Mouse (Mus musculus) limb, embryonic 12.5 days (tissue): Measurements from ENCODE around the gene Hook2. TPM values are rescaled to one million over a fixed set of nuclear protein-coding genes. Genes with fewer than 3 reads are reported as not detected.

Experiments used
- ATAC-seq: fragments of 200-750 bp; cut with Nextera tagmentation; 2 replicates; pipeline ENCODE4 v1.8.0; 2017; ENCODE audit warnings: low read depth, moderate TSS enrichment; ENCODE audit not compliant: insufficient number of reproducible peaks, insufficient read depth, low FRiP score, low TSS enrichment
- H3K27ac ChIP-seq: fragments of 300-500 bp; sonication (generic); 2 replicates; pipeline ENCODE4 v1.5.1; 2016; ENCODE audit warnings: mild to moderate bottlenecking, moderate library complexity
- H3K27me3 ChIP-seq: fragments of 300-500 bp; sonication (generic); 2 replicates; pipeline ENCODE4 v1.6.1; 2016; ENCODE audit warnings: mild to moderate bottlenecking, moderate library complexity
- H3K36me3 ChIP-seq: fragments of 300-500 bp; sonication (generic); 2 replicates; pipeline ENCODE4 v1.6.1; 2016; ENCODE audit warnings: mild to moderate bottlenecking, moderate library complexity
- H3K4me1 ChIP-seq: fragments of 300-500 bp; sonication (generic); replicated peaks from 2 replicates; pipeline ENCODE4 v1.6.1; 2016
- H3K4me2 ChIP-seq: fragments of 300-500 bp; sonication (generic); 2 replicates; pipeline ENCODE4 v1.6.1; 2016; ENCODE audit warnings: mild to moderate bottlenecking, moderate library complexity
- H3K4me3 ChIP-seq: fragments of 300-500 bp; sonication (generic); replicated peaks from 2 replicates; pipeline ENCODE4 v1.5.1; 2016; ENCODE audit warnings: mild to moderate bottlenecking
- H3K9ac ChIP-seq: fragments of 300-500 bp; sonication (generic); replicated peaks from 2 replicates; pipeline ENCODE4 v1.6.1; 2016; ENCODE audit warnings: mild to moderate bottlenecking, moderate library complexity
- H3K9me3 ChIP-seq: fragments of 300-500 bp; sonication (generic); 2 replicates; pipeline ENCODE4 v1.6.1; 2016; ENCODE audit warnings: mild to moderate bottlenecking, moderate library complexity
- WGBS: fragments of 180-500 bp; shearing (Covaris S2); methylation state at CpG from one replicate; pipeline ENCODE4 v1.1.7; 2016; 5-methylcytosine and 5-hydroxymethylcytosine counted together
- polyA plus RNA-seq: library from polyadenylated mRNA; unstranded; fragments of >200 nt; fragmentation: Nextera tagmentation; extraction: Ambion mirVana; gene quantifications from 2 replicates; pipeline ENCODE4 v1.2.1, GENCODE M21; 2016

Hook2 gene
- polyA plus RNA-seq, 1 experiment from 2014 or later = 19.7 TPM

GRCm38 (mm10) chr8:84981644-84982498 lies 8.5 kb upstream of the Hook2 start:
- ATAC-seq = no peak
- Histone ChIP-seq H3K9ac (no peak overlapping the region), H3K27me3 (peaks cover 41% of the 10 kb centered on the region), H3K9me3 (no peaks in the 10 kb centered on the region), H3K4me1 (peaks cover 76% of the 10 kb centered on the region), H3K4me3 (no peak overlapping the region), H3K4me2 (no peak overlapping the region), H3K36me3 (no peaks in the 10 kb centered on the region), H3K27ac (no peak overlapping the region)
- 74% methylated on average over 15 of the region's 15 CpGs for WGBS

GRCm38 (mm10) chr8:84982499-84983011 lies 7.8 kb upstream of the Hook2 start:
- Histone ChIP-seq H3K9ac (no peak overlapping the region), H3K4me3 (no peak overlapping the region), H3K27ac (0 out of 2 replicates have a peak overlapping the region, but pooled peaks have one; percentile 35), H3K27me3 (peaks cover 34% of the 10 kb centered on the region), H3K9me3 (no peaks in the 10 kb centered on the region), H3K4me2 (no peak overlapping the region), H3K4me1 (peaks cover 69% of the 10 kb centered on the region), H3K36me3 (no peaks in the 10 kb centered on the region)
- ATAC-seq = no peak
- WGBS = 66% methylated on average over 3 of the region's 3 CpGs

- peak overlapping the region; percentile 45; the same call in 1 of the 2 replicates for H3K27ac ChIP-seq
- H3K4me2 ChIP-seq = peak overlapping the region; percentile 99
- 5% methylated on average over 16 of the region's 16 CpGs for WGBS
- 0 out of 2 replicates have a peak overlapping the region, but pooled peaks have one; percentile 58 for H3K9ac ChIP-seq
- no peaks in the 10 kb centered on the region for H3K9me3 ChIP-seq
- no peak for ATAC-seq
- no peaks in the 10 kb centered on the region for H3K36me3 ChIP-seq
- H3K27me3 ChIP-seq = peaks cover 17% of the 10 kb centered on the region
- no peak overlapping the region for H3K4me3 ChIP-seq
- H3K4me1 ChIP-seq = peaks cover 56% of the 10 kb centered on the region
Measured at GRCm38 (mm10) chr8:84984294-84985048, 5.9 kb upstream of the Hook2 start.

GRCm38 (mm10) chr8:84985049-84985683 lies 5.2 kb upstream of the Hook2 start:
- WGBS = 1% methylated on average over 23 of the region's 23 CpGs
- Histone ChIP-seq H3K4me3 (peak overlapping the region; percentile 53), H3K4me1 (peaks cover 50% of the 10 kb centered on the region), H3K27ac (peak overlapping the region; percentile 45), H3K36me3 (no peaks in the 10 kb centered on the region), H3K9me3 (no peaks in the 10 kb centered on the region), H3K4me2 (peak overlapping the region; percentile 99), H3K27me3 (peaks cover 14% of the 10 kb centered on the region), H3K9ac (peak overlapping the region; percentile 58)
- no peak for ATAC-seq

- peak overlapping the region; percentile 53 for H3K4me3 ChIP-seq
- ATAC-seq = no peak
- H3K9me3 ChIP-seq = no peaks in the 10 kb centered on the region
- peaks cover 45% of the 10 kb centered on the region for H3K4me1 ChIP-seq
- H3K27ac ChIP-seq = peak overlapping the region; percentile 53
- WGBS = under 1% methylated on average over 53 of the region's 53 CpGs
- H3K4me2 ChIP-seq = peak overlapping the region; percentile 99
- H3K9ac ChIP-seq = peak overlapping the region; percentile 58
- H3K36me3 ChIP-seq = no peaks in the 10 kb centered on the region
- H3K27me3 ChIP-seq = peaks cover 14% of the 10 kb centered on the region
Measured at GRCm38 (mm10) chr8:84985684-84986378, 4.6 kb upstream of the Hook2 start.

- peak overlapping the region; percentile 53; the same call in 1 of the 2 replicates for H3K27ac ChIP-seq
- ATAC-seq = no peak
- 34% methylated on average over 8 of the region's 8 CpGs for WGBS
Measured at GRCm38 (mm10) chr8:84986379-84986945, 3.9 kb upstream of the Hook2 start.

GRCm38 (mm10) chr8:84987388-84987787 lies 3.0 kb upstream of the Hook2 start:
- no peak overlapping the region for H3K9ac ChIP-seq
- H3K27ac ChIP-seq = no peak overlapping the region
- H3K27me3 ChIP-seq = peaks cover 14% of the 10 kb centered on the region
- no peak overlapping the region for H3K4me2 ChIP-seq
- peaks cover 38% of the 10 kb centered on the region for H3K4me1 ChIP-seq
- WGBS = 86% methylated on average over 5 of the region's 5 CpGs
- no peaks in the 10 kb centered on the region for H3K36me3 ChIP-seq
- H3K4me3 ChIP-seq = no peak overlapping the region
- no peak for ATAC-seq
- no peaks in the 10 kb centered on the region for H3K9me3 ChIP-seq

More at GRCm38 (mm10) chr8:84986379-84986945, 3.9 kb upstream of the Hook2 start:
- H3K4me3 ChIP-seq = peak overlapping the region; percentile 53
- H3K9me3 ChIP-seq = no peaks in the 10 kb centered on the region
- peaks cover 14% of the 10 kb centered on the region for H3K27me3 ChIP-seq
- peak overlapping the region; percentile 99 for H3K4me2 ChIP-seq
- no peaks in the 10 kb centered on the region for H3K36me3 ChIP-seq
- H3K4me1 ChIP-seq = peaks cover 44% of the 10 kb centered on the region
- no peak overlapping the region; the same call in 1 of the 2 replicates for H3K9ac ChIP-seq

GRCm38 (mm10) chr8:84987903-84988302 lies 2.5 kb upstream of the Hook2 start:
- H3K9me3 ChIP-seq = no peaks in the 10 kb centered on the region
- H3K4me1 ChIP-seq = peaks cover 38% of the 10 kb centered on the region
- H3K4me3 ChIP-seq = no peak overlapping the region
- H3K9ac ChIP-seq = no peak overlapping the region
- H3K4me2 ChIP-seq = no peak overlapping the region
- no peak overlapping the region for H3K27ac ChIP-seq
- H3K36me3 ChIP-seq = no peaks in the 10 kb centered on the region
- ATAC-seq = no peak
- peaks cover 14% of the 10 kb centered on the region for H3K27me3 ChIP-seq
- WGBS = 69% methylated on average over 2 of the region's 2 CpGs

- no peak for ATAC-seq
- H3K9ac ChIP-seq = no peak overlapping the region
Measured at GRCm38 (mm10) chr8:84989311-84989731, 1.1 kb upstream of the Hook2 start.

GRCm38 (mm10) chr8:84989810-84990209 lies 593 bp upstream of the Hook2 start:
- ATAC-seq = peak; percentile 52
- H3K36me3 ChIP-seq = no peaks in the 10 kb centered on the region; the same call in 1 of the 2 replicates
- peak overlapping the region; percentile 61 for H3K4me3 ChIP-seq
- peak overlapping the region; percentile 57; the same call in 1 of the 2 replicates for H3K27ac ChIP-seq
- H3K27me3 ChIP-seq = peaks cover 29% of the 10 kb centered on the region
- peaks cover 29% of the 10 kb centered on the region for H3K4me1 ChIP-seq
- WGBS = under 1% methylated on average over 15 of the region's 15 CpGs
- peak overlapping the region; percentile 82 for H3K4me2 ChIP-seq
- H3K9me3 ChIP-seq = no peaks in the 10 kb centered on the region
- H3K9ac ChIP-seq = peak overlapping the region; percentile 50

More at GRCm38 (mm10) chr8:84989311-84989731, 1.1 kb upstream of the Hook2 start:
- no peak overlapping the region for H3K4me3 ChIP-seq
- no peaks in the 10 kb centered on the region for H3K36me3 ChIP-seq
- no peaks in the 10 kb centered on the region for H3K9me3 ChIP-seq
- H3K27me3 ChIP-seq = peaks cover 24% of the 10 kb centered on the region
- peak overlapping the region; percentile 82 for H3K4me2 ChIP-seq
- WGBS = 5% methylated on average over 15 of the region's 15 CpGs
- no peak overlapping the region for H3K27ac ChIP-seq
- peaks cover 34% of the 10 kb centered on the region for H3K4me1 ChIP-seq
